Mouse (Mus musculus) thymus, adult 18-20 months (tissue): ENCODE results near the gene Elfn1.

Source experiments
- DNase-seq, 2 experiments: peaks; one replicate each; pipeline ENCODE4 v3.0.0; 2022; ENCODE audit warnings: mixed read lengths in 2 of 2

The Elfn1 gene

DNA sequence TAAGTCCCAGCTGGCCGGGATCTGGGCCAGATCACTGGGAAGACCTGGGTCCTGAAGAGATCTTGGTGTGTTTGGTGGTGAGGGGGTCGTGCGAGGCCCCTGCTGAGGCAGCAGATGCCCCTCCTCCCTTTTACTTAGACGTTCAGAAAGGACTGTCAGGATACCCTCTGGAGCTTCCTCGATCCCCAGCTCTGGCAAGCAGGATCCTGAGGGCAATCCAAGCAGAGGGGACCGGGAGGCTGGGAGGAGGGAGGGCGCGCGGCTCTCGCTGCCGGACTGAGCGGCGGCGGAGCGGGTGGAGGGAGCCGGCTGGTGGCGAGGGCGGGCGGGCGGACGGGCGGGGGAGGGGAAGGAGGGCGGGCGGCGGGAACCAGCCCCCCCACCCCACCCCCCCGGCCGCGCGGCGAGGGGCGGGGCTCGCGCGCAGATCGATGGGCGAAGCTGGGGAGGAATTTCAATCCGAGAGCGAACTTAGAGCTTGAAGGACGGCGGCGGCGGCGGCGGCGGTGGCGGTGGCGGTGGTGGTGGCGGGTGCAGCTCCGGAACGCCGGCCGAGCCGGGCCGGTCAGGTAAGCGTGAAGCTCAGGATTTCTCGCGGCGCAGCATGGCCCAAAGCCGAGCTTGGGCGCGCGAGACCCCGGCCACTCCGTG, 4.5 kb downstream of the Elfn1 start:
- DNase-seq: no peak

DNA sequence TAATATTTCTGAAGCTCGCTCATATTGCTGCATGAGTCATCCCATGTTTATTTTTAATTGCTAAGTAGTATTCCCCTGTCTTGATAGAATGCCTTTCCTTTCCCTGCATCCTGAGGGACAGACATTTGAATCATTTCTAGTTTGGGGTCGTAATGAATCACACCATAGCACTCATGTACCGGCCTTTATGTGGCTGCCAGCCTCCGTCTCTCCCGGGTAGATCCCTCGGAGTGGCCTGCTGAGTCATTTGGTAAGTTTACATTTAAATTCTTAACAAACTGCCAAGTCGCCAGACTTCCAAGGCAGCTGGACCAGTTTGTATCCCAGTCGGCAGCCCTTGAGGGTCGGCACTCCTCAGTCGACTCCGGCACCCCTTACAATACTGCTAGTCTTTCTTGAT, 13.9 kb downstream of the Elfn1 start:
- DNase-seq: no peak

DNA sequence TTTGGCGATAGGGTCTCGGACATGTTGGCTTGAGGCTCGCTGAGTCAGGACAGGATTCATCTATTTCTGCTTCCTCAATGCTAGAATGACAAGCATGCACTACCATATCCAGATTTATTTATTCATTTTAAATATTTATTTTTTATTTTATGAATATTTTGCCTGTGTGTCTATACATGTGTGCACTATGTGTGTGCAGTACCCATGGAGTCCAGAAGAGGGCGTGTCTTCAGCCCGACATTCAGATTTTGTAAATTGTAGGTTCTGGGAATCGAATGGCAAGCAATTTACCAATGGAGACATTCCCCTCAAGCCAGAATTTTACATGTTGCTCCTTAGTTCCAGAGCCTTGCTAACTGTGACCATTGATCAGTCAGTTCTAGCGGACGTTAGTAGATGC, 16.1 kb downstream of the Elfn1 start:
- DNase-seq: no peak

DNA sequence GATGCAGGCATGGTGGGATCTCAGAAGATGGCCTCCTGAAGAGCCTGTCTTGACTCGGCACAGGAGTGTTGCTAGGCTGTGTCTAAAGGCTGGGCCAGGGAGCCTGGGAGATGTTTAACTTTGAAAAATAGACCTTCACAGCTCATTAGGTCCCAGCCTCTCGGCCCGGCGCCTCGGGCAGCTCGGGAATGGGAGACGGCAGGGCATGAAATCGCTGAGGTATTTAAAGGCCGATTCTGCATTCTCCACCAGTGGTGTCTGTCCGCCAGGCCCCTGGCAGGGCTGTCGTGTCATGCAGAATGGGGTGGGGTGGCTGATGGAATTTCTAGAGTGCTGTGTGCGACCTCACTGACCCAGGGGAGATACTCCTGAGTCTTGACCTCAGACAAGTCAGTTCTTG, 22.4 kb downstream of the Elfn1 start:
- DNase-seq: no peak

DNA sequence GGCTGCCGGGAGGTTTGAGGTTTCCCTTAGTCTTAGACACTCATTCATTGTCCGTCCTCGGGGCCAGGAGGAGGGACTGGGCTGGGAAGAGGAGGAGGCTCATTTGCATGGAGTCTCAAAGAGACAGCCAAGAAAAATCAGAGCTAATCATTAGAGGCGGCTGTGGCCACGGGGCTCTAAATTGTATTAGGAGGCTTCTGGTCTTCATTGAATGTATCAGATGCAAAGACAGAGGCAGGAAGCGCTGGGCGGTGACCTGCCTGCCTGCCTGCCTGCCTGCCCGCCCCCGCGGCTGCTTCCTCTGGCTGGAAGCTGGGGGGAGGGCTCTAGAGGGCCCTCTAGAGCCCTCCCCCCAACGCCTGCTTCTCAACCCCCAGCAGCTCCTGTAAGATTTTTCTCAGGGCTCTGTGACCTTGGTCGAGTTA, 23.2 kb downstream of the Elfn1 start:
- peak in 1 of 2 experiments; percentile 31 for DNase-seq

DNA sequence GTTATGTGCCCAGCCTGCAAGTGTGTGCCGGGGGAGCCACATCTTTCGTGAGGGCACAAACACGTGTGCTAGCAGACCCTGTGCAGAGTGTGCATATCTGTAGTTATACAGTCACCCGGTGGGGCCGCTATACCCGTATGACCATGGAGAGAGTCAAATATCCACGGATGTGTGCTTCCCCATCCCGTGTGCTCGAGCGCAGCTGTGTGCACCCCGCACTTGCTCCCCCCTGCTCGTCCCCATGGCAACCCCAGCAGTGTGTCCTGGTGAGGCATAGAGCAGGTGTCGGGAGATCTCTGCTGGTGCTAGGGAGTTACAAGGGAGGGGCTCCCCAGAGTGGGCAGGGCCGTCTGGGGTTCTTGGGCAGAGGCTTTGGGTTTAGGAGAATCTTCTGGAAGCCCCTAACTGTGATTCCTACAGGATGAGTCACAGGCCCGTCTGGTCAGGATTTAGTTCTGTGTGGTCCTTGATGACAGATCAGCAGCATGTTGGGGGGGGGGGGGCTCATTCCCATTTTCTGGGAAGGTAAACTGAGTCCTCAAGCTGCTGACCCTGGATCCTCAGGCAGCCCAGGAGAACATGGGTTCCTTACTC, 24.3 kb downstream of the Elfn1 start:
- peak; percentile 44 to 50 for DNase-seq

DNA sequence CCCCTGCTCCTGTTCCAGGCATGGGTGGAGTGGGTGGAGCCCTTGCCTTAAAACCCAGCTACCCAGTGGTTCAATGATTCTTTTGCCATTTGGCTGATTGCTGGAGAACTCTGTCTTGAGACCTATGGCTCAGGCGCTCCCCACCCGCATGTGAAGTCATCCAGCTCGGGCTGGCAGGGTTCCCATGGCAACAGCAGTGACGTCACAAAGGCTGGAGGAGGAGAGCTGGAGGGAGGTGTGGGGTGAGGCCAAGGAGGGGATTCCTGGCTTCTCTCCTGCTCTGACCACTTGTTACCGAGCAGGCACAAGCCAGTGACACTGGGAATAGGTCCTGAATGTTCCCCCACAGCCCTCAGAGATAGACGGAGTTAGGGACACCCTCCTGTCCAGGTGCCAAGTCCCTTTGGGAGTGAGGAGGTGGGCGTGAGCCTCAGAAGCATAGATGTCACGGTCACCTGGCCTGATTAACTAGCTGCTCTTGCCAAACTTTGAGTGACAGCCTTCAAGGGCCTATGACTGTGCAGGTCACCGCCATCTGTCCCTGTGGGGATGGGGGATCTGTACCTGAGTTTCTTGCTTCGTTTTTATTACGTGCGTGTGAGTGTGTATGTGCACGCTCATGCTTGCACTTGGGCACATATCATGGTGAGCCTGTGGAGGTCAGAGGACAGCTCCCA, 25.0 kb downstream of the Elfn1 start:
- DNase-seq: peak in 1 of 2 experiments; percentile 61

DNA sequence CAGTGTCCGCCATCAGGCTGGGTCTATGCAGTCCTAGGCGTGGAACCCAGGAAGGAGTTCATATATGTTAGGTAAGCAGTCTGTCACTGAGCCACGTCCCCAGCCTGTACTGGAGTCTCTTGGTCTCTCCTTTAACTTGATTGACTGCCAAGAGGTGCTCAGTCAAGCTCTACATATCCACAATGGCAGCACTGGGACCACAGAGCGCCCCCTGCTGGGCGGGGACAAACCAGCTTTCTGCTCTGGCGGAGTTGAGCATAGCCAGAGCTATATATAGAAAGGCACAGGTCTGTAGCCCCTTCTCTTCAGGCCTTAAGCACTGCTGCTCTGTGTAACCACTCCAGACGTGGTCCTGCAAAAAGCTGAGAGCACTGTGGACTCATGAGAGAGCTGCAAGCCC, 25.7 kb downstream of the Elfn1 start:
- no peak for DNase-seq

DNA sequence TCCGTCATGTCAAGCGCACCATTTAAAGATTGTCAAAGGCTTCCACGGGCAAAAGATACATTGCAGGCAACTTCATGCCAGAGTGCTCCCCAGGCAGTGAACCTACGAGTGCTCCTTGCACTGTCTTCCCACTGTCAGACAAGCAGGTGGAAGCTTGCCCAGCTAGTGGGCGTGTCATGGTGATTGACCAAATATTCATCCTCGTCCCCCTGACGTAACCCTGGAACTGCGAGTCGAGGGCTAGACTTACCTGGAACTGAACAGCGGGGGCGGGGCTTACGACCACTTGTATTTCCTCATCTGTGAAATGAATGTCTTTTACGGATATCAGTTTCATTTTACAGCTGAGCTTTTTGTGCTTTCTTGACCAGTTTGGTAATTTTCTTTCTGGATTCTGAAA, 28.7 kb downstream of the Elfn1 start:
- DNase-seq: no peak

DNA sequence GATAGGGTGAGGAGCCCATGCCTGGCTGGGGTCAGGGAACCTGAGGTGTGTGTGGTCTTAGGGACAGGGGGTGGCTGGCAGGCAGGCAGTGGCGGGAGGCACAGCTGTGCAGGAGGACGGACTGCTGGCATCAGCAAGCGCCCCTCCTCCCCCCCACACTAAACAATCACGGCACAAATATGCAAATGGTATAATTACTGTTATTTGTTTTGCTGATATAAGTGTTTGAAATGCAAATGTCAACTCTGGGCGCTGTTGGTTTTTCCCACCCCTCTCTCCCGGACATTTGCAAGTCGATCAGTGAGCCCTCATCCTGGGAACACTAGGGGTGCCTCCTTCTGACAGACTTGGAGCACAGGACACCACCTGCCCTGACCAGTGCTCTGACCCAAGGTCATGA, 37.0 kb downstream of the Elfn1 start:
- no peak for DNase-seq

DNA sequence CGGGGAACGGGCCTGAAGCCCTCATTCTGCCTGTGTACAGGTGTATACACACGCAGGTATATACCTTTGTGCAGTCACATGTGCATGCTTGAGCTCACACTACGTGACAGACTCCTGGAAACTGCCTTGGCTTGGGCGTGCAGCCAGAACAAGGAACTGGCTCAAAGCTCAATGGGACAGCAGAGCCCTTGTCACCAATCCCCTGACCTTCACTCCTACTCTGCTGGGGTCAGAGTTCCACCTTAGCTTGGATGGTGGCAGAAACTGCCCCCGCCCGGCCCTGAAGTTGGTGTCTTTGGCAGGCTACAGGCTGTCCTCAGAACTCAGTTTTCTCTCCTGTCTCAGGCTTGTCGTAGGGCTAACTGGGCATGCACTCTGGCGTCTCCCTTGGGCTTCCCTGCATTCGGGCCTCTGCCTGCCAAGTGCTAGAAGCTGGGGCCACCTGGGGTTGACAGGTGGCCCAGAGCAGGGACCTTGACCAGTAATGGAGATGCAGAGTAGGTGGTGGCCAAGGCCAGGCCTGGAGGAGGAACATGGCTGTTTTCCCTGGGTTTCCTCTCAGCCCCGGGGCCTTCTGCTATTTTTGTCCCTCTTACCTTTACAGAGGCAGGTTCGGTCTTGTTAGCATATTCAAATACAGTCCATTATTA, 38.1 kb downstream of the Elfn1 start:
- DNase-seq: no peak

DNA sequence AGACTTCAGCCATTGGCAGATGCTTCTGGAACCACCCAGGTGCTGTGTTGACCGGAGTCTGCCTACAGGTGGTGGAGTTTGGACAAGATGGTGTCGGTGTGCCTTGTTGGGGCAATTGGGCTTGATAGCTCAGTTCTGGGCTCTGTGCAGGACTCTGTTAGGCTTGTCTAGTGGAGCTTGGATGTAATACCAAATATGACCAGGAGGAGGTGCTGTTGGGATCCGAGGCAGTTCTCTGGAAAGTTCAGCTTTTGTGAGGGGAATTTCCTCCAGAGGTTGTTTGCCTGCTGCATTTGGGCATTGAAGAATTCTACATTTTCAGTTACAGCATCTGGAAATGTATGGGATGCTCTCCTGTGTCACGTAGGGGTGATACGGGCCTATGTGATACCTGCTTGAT, 39.7 kb downstream of the Elfn1 start:
- DNase-seq: no peak

DNA sequence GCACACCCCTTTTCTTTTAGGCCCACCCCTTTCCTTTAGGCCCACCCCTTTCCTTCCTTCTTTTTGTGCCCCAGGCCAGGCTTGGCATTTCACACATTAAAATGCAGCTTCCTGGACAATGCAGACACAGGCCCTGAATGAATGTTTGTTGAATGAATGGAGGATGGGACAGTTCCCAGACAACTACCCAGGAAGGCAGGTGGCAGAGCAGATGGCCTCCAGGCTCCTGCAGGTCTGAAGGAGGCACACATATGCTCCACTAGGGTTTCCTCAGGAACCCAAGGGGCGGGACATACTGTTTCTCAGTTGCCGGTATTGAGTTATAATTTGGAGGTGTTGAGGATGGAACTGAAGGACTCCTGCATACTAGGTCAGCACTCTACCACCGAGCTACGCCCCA, 40.8 kb downstream of the Elfn1 start:
- DNase-seq: no peak

DNA sequence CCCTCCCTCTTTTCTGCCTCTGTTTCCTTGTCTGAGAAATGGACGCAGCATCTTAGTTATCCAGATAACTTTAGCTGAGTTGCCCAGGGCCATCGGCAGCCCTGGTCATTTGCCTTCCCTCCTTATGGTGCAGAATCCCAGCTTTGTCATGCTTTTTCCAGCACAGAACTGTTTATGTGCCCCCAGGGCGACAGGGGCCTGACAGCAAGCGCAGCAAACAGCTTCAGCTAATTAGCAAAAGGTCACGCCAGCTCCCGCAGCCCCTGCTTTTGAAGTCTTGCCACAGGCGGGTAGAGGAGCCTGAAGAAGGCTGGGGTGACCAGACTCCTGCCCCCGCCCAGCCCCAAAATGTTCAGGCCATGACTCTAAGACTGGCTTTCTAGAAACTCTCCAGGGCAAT, 41.6 kb downstream of the Elfn1 start:
- no peak for DNase-seq

DNA sequence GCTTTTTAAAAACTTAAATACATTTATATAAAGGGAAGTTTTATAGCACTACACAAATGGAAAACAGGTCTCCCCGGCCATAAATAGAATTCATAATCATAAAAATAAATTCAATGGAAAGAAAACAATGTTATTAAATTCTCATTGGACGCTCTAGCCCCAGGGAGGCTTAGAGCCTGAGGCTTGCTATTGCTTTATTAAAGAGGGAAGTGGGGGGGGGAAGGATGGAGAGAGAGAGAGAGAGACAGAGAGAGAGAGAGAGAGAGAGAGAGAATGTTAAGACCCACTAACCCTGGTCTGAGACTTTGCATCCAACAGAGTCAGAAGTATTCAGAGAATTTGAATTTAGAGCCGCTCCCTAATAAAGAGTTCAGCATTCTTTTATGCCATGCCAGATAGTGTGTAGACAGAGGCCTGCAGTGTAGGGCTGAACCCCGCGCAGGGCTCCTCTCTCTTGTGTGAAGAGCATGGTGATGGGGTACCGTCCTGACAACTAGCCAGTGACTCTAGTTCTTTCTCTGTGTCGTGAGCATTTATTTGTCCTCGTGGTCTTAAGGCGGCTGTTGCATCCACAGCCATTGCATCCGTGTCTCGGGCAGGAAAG, 42.3 kb downstream of the Elfn1 start:
- no peak for DNase-seq

DNA sequence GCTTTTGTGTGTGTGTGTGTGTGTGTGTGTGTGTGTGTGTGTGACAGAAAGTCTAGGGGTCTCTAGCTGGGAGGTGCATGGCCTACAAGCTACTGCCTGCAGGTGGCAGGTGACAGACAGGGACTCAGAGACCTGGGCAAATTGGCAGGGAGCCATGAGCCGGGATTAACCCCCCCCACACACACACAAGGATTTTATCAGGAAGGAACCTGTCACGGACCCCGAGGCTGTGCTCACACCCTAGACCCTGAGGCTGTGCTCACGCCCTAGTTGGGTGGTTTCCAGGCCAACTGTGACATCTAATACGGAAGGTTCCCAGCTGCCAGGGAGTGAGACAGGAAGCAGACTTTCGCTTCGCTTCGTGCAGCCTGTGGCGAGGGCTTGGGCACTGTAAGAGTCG, 49.1 kb downstream of the Elfn1 start:
- DNase-seq: no peak

DNA sequence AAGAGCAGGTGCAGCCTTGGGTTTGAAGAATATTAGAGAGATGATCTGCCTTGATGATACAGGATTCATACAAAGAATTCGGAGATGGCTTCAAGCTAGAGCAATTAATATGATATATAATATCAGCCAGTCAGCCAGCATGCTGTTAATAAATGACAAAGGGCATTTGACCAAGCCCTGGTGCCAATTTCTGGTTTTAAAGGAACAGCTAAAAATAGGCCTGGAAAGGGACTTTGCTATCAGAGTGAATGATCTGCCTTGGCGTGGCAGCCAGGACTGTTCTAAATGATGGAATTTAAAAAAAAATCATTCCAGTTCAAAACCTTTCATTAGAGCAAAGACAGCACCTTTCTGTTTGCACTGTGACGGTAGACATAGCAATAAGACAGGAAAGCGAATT, 52.0 kb downstream of the Elfn1 start:
- no peak for DNase-seq

DNA sequence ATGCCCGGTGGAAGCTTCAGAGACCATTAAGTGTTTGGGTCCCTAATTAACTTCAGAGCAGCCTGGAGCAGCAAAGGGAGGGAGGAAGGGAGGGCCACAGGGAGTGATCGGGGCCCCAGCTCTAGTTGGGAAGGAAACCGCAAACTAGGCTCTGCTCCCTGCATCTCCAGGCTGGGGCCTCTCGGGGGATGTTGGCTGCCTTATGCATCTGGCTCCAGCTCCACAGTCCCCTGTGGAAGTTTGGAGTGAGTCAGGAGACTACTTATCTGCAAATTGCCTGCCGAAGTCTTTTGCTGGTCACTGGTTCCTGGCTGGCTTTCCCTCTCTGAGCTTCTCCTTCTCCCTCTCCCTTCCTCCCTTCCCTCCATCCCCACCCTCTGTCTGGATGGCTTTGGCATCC, 56.6 kb downstream of the Elfn1 start:
- no peak for DNase-seq

DNA sequence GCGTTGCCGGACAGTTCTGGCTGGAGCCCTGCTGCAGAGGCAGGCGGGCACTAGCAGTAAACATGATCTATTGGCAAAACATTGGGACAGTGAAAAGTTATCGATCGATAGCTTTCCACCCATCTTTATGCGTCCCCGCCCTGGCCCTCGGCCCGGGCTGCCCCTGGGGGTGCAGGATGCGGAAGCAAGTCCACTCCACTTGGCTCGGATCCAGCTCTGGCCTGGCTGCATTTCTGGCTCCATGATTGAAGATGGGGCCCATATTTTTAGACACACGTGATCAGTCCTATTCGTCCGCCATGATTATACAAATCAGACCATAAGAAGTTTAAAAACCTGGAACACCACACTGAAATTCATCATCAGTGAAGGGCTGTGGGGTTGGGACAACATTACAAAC, 57.9 kb downstream of the Elfn1 start:
- DNase-seq: no peak

DNA sequence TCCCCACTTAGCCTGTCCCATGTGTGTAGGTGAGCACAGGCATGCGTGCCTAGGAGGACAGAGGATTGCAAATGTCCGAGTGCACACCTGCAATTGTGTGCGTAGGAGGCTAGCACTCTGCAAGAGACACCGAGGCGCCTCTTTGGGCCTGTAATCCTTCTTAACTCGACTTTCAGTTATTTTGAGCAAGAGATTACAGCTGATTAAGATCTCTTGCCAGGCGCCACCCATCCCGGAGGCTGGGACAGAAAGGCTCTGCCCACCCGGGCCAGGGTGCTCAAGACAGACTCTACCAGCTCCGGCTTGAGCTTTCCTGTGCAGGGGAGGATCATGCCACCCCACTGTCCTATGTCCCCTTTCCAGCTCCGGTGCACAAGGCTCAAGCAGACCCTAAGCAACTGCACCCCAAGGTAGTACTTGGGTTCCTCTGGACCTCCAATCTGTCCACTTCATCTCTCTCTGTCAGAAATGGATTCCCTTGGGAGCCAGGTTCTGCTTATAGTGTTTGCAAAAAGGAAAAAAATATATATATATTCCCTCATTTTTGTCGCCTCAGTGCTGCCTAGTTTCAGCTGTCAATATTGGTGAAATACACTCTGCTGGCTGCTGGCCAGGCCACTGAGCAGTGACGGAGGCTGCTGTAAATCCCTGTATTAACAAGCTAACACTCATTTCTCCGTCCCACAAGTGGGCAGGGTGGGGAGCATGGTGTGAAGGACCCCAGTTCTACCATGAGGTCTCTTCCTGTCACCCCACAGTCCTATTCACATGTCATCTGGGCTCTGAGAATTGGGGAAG, 61.6 kb downstream of the Elfn1 start:
- DNase-seq: no peak

DNA sequence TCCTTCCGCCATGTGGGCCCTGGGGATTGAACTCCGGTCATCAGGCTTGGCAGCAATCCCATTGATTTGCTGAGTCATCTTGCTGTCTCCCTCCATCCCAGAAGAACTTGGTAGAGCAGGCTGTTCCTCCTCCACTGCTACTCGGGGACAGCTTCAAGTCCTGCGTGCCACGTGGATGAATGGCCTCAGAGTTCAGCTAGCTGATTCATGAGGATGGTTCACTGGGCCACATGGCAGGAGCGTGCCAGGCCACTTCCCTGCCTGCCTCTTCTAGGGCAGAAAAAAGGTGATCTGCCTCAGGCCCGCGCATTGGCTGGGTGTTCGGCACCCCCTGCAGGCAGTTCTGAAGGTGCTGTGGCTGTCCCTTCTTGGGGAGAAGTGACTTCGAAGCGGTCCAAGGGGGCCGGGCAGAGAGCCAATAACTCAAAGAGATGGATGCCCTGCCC, 62.5 kb downstream of the Elfn1 start:
- no peak for DNase-seq

DNA sequence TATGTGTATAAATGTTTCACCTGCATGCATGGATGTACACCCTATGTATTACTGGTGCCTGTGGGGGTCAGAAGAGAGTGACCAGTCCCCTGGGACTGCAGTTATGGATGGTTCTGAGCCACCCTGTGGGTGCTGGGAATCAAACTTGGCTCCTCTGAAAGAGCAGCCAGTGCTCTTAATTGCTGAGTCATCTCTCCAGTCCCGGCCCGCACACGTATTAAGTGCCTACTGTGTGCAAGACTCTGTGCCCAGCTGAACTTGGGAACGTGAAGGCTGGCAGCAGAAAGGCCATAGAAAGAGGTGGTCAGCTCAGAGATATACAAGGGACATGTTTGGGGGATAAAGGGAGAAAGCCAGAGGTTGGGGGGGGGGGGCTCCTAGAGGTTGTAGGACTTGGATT, 68.8 kb downstream of the Elfn1 start:
- DNase-seq: no peak

DNA sequence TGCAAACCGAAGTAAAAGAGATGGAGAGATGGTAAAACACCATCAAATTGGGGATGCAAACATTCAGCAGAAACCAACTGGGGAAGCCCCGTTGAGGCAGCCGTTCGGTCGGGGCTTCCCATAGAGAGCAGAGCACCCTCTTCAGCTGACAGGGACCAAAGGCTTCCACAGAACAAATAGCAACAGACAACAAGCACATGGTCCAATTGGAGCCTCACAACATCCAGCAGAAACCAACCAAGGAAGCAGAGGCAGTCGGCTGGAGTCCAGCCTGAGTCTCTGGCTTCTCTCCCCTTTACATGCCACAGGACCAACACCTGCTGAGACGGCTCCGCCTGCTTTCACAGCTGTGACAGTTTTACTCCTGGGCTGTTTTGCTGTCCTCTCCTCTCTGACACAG, 69.7 kb downstream of the Elfn1 start:
- no peak for DNase-seq
